In the genomic region with DNA sequence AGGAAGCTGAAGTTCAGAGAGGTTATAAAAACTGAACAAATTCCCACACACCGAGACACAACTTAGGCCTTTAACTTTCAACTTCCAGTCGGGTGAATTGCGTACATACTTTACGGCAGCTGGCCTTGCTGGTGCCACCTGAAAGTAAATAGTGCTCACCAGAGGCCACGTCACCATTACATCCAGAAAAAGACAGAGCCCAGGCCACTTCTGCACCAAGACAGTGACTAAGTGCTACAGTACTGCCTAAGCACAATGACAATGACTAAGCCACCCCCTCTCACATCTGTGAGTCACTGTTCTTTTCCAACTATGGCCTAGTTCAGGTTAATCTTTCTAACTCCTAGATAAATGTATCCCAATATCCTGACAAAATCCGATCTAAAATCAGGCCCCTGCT, we compare ENCODE assay signal across 8 mouse cellular contexts.
DNase-seq lines count a peak whose midpoint lies in the region.

No protein-coding gene starts in this region.

- peak; percentile 45 to 74 for DNase-seq in frontal cortex, adult 2 months (ENCODE audit: extremely low spot score in 1 of 2, low spot score in 1 of 2)
- DNase-seq in frontal cortex, postnatal 25 days (ENCODE audit: low spot score in 2 of 2): no peak
- DNase-seq in left cerebral cortex, adult 18-20 months (ENCODE audit: low spot score in 2 of 2): peak; percentile 59 to 65
- no peak for DNase-seq in left cerebral cortex, adult 11 months (ENCODE audit: low spot score)
- peak; percentile 28 to 43 for DNase-seq in adrenal gland, postnatal 36 days
- peak; percentile 46 for DNase-seq in lung, postnatal 36 days
- DNase-seq in thymus, postnatal 10 days (ENCODE audit: low spot score in 2 of 2): no peak
- DNase-seq in heart, adult 11 months: no peak

Comparison
In these comparisons a context has a peak if more than half of its experiments do, and no peak if none do; other contexts are left out.
1. DNase-seq: peak in frontal cortex, adult 2 months (2 of 2), left cerebral cortex, adult 18-20 months (2 of 2), adrenal gland, postnatal 36 days (2 of 2) and lung, postnatal 36 days (single experiment); none in frontal cortex, postnatal 25 days (0 of 2), left cerebral cortex, adult 11 months (single experiment), thymus, postnatal 10 days (0 of 2) and heart, adult 11 months (single experiment).